Mouse (Mus musculus) CH12.LX (cell line): ENCODE results near the gene Trabd2b.

Source experiments
- CTCF ChIP-seq, 2 experiments: IDR thresholded peaks in 1 of 2; conservative IDR thresholded peaks in 1 of 2; 2 replicates each; pipeline ENCODE4 v1.5.1; 2011 to 2012; ENCODE audit warnings: low read depth in 2 of 2, low read length in 2 of 2, improper control_type of control experiment in 1 of 2, inconsistent platforms in 1 of 2, mild to moderate bottlenecking in 1 of 2, moderate library complexity in 1 of 2
- RCOR1 ChIP-seq: conservative IDR thresholded peaks from 2 replicates; pipeline ENCODE4 v1.6.1; 2012; ENCODE audit warnings: low read depth, mild to moderate bottlenecking, inconsistent platforms, low read length, improper control_type of control experiment

GRCm38 (mm10) chr4:114432742-114433141 lies 26.2 kb downstream of the Trabd2b start:
- TF ChIP-seq RCOR1 = no peak
- TF ChIP-seq CTCF (conservative IDR thresholded peaks at IDR 0.05 in 1 of 2, IDR thresholded peaks at IDR 0.05 in 1 of 2; ENCODE audit: low read depth in 2 of 2, low read length in 2 of 2) = no peak
